ENCODE assay signal across 30 mouse cellular contexts in genomic region chr19:6005541-6005940, GRCm38 (mm10). TPM values are rescaled to one million over a fixed set of nuclear protein-coding genes. Genes with fewer than 3 reads are reported as not detected.
"Had no signal": no experiment of that assay in that cellular context is flagged by ENCODE, and none has a peak within 500 bp of the region (broad histone marks: within the 10 kb centered on the region; RNA-seq: fewer than 3 reads in every experiment).

No protein-coding gene starts in this region.

- H3K36me3 ChIP-seq: midbrain, embryonic 10.5 days; midbrain, embryonic 13.5 days; neural tube, embryonic 13.5 days had no signal

- H3K9ac ChIP-seq: limb, embryonic 13.5 days; liver, embryonic 13.5 days; midbrain, embryonic 13.5 days; neural tube, embryonic 13.5 days; stomach, embryonic 15.5 days had no signal

- H3K4me3 ChIP-seq: left cerebral cortex, adult 2 months; limb, embryonic 13.5 days; liver, embryonic 13.5 days; megakaryocyte, embryonic 14.5 days; midbrain, embryonic 10.5 days; midbrain, embryonic 13.5 days; myocyte; neural tube, embryonic 13.5 days; stomach, embryonic 15.5 days had no signal

- ATAC-seq: midbrain, embryonic 13.5 days; midbrain, embryonic 16.5 days had no signal

- H3K27ac ChIP-seq: kidney, postnatal 0 days; left cerebral cortex, adult 2 months; limb, embryonic 13.5 days; liver, embryonic 13.5 days; midbrain, embryonic 10.5 days; midbrain, embryonic 13.5 days; neural tube, embryonic 13.5 days; stomach, embryonic 15.5 days had no signal

- H3K4me2 ChIP-seq: limb, embryonic 13.5 days; liver, embryonic 13.5 days; midbrain, embryonic 13.5 days; neural tube, embryonic 13.5 days; stomach, embryonic 15.5 days had no signal

- H3K4me1 ChIP-seq: midbrain, embryonic 13.5 days; neural tube, embryonic 13.5 days; stomach, embryonic 15.5 days had no signal

- DNase-seq: kidney, adult 11 months; kidney, adult 9 months; kidney, postnatal 25 days; layer of hippocampus, postnatal 36 days; left cerebral cortex, postnatal 4 days; liver, embryonic 13.5 days; lung, adult 2 months; lung, postnatal 10 days; lung, postnatal 36 days; retina, postnatal 1 day; right cerebral cortex, postnatal 25 days; spleen, adult 18-20 months; thymus, postnatal 25 days had no signal

- H3K27me3 ChIP-seq: limb, embryonic 13.5 days; liver, embryonic 13.5 days; megakaryocyte, embryonic 14.5 days; midbrain, embryonic 13.5 days; neural tube, embryonic 13.5 days; stomach, embryonic 15.5 days had no signal

- H3K9me3 ChIP-seq: limb, embryonic 13.5 days; liver, embryonic 13.5 days; megakaryocyte, embryonic 14.5 days; midbrain, embryonic 10.5 days; midbrain, embryonic 13.5 days; neural tube, embryonic 13.5 days; stomach, embryonic 15.5 days had no signal

RNA-seq across cellular contexts. Expression of gene Slc22a20, which starts 19.6 kb away (rescaled TPM):
- total RNA-seq: layer of hippocampus, adult 8-10 months; layer of hippocampus, postnatal 10 days; layer of hippocampus, postnatal 36 days; left cerebral cortex, adult 2 months; left cerebral cortex, postnatal 10 days; left cerebral cortex, postnatal 4 days; liver, adult 2 months; monocyte, adult 5-6 weeks had no signal
- polyA plus RNA-seq: kidney, postnatal 0 days; large intestine, adult 2 months; limb, embryonic 13.5 days; liver, adult 2 months; liver, embryonic 13.5 days; lung, adult 2 months; midbrain, embryonic 10.5 days; midbrain, embryonic 13.5 days; midbrain, embryonic 16.5 days; myocyte; neural tube, embryonic 13.5 days; stomach, embryonic 15.5 days; thymus, postnatal 0 days had no signal
